Mouse (Mus musculus) bone marrow, adult 2 months (tissue): ENCODE data around the gene Capn15. TPM values are rescaled to one million over a fixed set of nuclear protein-coding genes. Genes with fewer than 3 reads are reported as not detected.
A peak's percentile ranks its signal among the peaks of the same experiment; 100 is the strongest.

ENCODE experiments used
- H3K27ac ChIP-seq: fragments of 200-500 bp; 2 replicates; pipeline ENCODE4 v1.5.1; 2012; ENCODE audit warnings: low read depth, mild to moderate bottlenecking, control low read depth, inconsistent platforms, low read length; ENCODE audit not compliant: control insufficient read depth, poor library complexity, insufficient read depth
- H3K4me1 ChIP-seq: fragments of 200-500 bp; 2 replicates; pipeline ENCODE4 v1.6.1; 2011; ENCODE audit warnings: low read length; ENCODE audit not compliant: control insufficient read depth, insufficient read depth
- H3K4me3 ChIP-seq: fragments of 200-500 bp; replicated peaks from 2 replicates; pipeline ENCODE3; 2011; ENCODE audit warnings: mild to moderate bottlenecking, low read depth, low read length, control low read depth; ENCODE audit not compliant: control insufficient read depth
- CTCF ChIP-seq: fragments of 200-500 bp; IDR thresholded peaks from 2 replicates; pipeline ENCODE4 v1.5.1; 2011; ENCODE audit warnings: low read length, control low read depth; ENCODE audit not compliant: control insufficient read depth, insufficient read depth
- POLR2A ChIP-seq: fragments of 200-500 bp; IDR thresholded peaks from 2 replicates; pipeline ENCODE4 v1.6.1; 2011; ENCODE audit warnings: low read depth, mild to moderate bottlenecking, control low read depth, low read length, borderline replicate concordance; ENCODE audit not compliant: control insufficient read depth
- WGBS: fragments of 180-500 bp; shearing (Covaris S2); methylation state at CpG from one replicate; pipeline ENCODE4 v1.1.7; 2018; 5-methylcytosine and 5-hydroxymethylcytosine counted together
- polyA plus RNA-seq: library from polyadenylated mRNA; stranded (reverse); fragments of >200 nt; gene quantifications from 2 replicates; pipeline ENCODE4 v1.2.4, GENCODE M21; 2011; ENCODE audit warnings: low replicate concordance; ENCODE audit not compliant: missing spikeins, insufficient read depth, insufficient read length

Capn15 gene
- polyA plus RNA-seq, 1 experiment: 18.2 TPM

DNA sequence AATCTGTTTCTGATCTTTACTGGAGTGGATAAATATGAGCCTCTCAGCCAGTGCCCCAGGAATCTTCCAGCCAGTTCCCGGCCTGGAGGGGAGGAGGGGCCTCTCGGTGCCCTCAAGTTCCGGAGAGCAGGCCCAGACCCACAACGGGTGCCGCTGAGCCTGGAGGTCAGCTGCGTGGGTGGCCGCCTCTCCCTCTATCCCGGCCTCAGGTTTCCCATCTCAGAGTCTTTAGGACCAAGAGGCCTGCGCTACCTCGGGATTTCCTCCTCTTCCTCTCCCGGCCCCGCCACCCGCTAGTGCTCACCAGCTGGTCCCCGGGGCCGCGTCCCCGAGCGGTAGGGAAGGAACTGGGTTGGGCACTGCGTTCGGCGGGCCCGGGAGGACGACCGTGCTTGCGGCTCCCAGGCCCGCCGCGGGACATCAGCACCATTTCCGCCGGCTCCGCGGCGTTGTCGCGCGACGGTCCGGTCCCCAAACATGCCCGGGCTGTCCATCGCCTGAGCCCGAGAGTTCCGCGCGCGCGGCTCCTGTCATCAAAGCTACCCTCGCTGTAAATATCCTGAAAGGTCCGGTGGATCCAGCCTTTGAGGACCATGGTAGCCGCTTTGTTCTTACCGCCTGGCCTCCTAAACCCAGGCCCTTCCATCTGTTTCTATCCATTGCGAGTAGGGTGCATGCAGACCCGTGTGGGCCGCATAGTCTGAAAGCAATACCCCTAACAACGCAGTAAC lies 43.9 kb downstream of the Capn15 start:
- Histone ChIP-seq H3K4me1 (peaks cover 4% of the 10 kb centered on the region; the same call in 1 of the 2 replicates), H3K4me3 (peak overlapping the region; percentile 96), H3K27ac (peak overlapping the region; percentile 86)
- WGBS: 3% methylated on average over 54 of the region's 54 CpGs
- TF ChIP-seq CTCF: no peak
- peak; percentile 58; the same call in 1 of the 2 replicates for TF ChIP-seq POLR2A

DNA sequence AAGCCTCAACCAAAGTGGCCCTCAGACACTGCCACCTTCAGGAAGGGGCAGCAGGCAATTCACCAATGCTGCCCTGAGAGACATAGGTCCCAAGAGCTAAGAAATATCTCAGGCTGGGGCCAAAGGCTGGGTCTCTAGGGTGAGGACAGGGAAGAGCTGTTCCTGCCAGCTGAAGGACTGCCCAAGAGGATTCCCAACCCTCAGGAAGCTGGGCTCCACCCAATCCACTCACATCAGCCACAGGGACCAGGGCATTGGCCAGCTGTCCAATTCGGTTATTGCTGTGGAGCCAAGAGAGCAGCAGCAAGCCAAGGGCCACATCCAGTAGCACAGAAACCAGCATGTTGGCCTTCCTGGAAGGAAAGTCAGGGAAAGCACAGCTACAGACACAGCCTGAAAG lies 51.1 kb downstream of the Capn15 start:
- TF ChIP-seq CTCF: no peak
- no peak for TF ChIP-seq POLR2A
- Histone ChIP-seq H3K4me1 (no peaks in the 10 kb centered on the region; the same call in 1 of the 2 replicates), H3K27ac (no peak overlapping the region), H3K4me3 (no peak overlapping the region)
- WGBS: 94% methylated on average over 1 of the region's 1 CpGs

DNA sequence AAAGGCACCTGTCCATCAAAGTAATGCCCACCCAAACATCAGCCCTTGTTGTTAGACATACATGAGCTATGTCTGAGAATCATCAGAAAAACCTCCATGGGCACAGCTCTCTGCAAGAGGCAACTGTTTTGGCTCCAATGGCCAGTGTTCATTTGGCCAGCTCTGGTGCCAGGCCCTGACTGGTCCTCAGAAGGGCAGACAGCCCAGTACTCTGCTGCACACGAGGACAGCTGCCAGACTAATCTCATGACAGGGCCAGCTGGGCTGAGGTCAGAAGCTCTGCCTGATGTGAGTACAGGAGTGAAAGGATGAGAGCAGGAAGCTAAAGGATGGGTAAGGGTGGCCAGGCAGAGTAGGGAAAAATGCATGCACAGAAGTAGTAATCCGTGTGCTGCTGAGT lies 60.2 kb downstream of the Capn15 start:
- Histone ChIP-seq H3K4me3 (no peak overlapping the region), H3K4me1 (no peaks in the 10 kb centered on the region), H3K27ac (no peak overlapping the region)
- TF ChIP-seq POLR2A (no peak), CTCF (no peak)
- WGBS: 83% methylated on average over 2 of the region's 2 CpGs

DNA sequence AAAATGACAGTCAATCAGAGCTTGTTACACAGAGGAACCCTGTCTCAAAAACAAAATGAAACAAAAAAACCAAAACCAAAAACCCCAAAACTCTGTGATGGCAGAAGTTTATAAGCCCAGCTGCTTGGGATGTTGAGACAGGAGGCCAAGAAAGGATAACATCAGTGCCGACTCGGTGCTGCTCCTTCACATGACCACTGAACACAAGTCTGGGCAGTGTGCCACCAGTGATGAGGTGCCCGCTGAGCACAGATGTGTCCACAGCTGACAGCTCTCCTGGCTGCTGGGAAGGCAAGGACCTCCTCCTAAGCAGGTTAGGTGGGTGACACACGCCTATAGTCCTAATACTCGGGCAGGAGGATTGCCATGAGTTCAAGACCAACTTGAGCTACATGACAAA lies 63.5 kb downstream of the Capn15 start:
- TF ChIP-seq CTCF: no peak
- TF ChIP-seq POLR2A: no peak
- 40% methylated on average over 5 of the region's 5 CpGs for WGBS
- Histone ChIP-seq H3K4me3 (no peak overlapping the region), H3K27ac (no peak overlapping the region), H3K4me1 (peaks cover 2% of the 10 kb centered on the region; the same call in 1 of the 2 replicates)

DNA sequence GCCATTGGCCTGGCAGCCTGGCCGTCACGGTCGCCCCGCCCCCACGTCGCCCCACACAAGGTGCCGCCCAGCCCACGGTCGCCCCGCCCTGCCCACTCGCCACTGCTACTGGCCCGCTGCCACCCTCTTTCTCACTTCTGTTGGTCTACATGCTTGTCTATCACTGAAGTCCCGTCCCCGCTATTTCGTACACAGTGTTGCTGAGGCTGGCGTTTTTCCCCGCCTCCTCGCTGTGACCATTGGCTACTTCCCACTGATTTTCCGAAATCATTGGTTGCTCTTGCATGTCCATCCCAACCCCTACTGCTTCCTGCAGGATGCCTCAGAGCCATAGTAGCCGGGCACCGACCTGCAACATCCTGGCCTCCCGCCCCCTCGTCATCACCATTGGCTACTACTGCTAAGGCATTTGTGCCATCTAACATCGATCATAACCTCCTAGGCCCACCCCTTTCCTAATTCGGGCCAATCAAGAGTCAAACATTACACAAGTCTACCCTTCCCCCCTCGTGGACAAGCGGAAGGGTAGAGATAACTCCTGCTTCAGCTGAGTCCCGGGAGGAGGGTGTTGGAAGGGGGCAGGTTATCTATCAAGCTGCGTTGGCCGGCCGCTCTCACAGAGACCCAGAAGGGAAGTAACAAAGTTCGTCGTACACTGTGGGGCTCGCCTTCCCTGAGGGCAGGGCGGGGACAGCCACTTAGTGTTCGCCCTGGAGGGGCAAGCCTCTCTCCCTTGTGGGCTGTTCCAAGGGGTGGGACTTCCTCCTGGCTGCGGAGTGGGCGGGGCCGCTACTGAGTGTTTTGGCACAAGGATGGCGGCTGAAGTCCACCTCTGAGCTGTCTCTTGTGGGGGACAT lies 65.6 kb downstream of the Capn15 start:
- Histone ChIP-seq H3K4me3 (peak overlapping the region; percentile 88), H3K27ac (peak overlapping the region; percentile 94), H3K4me1 (peaks cover 2% of the 10 kb centered on the region; the same call in 1 of the 2 replicates)
- under 1% methylated on average over 40 of the region's 40 CpGs for WGBS
- TF ChIP-seq POLR2A: peak; percentile 43; the same call in 1 of the 2 replicates
- 0 out of 2 replicates have a peak, but pooled peaks have one; percentile 8 for TF ChIP-seq CTCF

DNA sequence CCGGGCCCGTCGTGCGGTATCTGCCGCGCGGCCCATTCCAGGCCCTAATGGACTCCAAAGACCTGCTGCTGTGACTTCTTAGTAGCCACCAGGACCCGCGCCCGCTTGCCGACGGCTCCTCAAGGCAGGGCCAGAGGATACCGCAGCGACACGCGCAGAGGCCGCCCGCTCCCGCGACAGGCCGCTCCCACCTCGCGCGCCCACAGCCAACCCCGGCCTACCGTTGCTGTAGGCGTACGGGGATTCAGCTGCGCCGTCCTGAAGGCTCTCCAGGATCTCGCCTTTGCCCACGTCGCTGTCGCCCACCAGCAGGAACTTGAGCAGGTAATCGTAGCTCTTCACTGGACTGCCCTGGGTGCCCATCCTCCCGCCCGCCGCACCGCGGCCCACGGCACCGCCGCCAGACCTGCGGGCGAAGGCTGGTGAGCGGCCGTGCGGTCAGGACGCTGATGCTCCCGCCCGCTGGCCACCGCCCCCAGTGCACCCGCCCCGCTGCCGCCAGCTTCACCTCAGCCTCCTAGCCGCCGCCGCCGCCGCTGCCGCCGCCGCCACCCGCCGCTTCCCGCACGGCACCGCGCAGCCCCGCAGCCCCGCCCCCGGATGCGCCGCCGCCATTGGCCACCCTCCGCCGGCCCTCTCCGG lies 66.3 kb downstream of the Capn15 start, which contains the start of gene Rab40c:
Rab40c (minus strand) TSS at position 584 of the 642 bp plus-strand sequence.
- TF ChIP-seq POLR2A (no peak), CTCF (no peak)
- peak within 1 kb of the TSS; percentile 100 for H3K4me3 ChIP-seq
- peaks cover 2% of the 10 kb centered on the region; the same call in 1 of the 2 replicates for H3K4me1 ChIP-seq
- peak within 1 kb of the TSS; percentile 94 for H3K27ac ChIP-seq
- under 1% methylated on average over 59 of the region's 78 CpGs for WGBS

DNA sequence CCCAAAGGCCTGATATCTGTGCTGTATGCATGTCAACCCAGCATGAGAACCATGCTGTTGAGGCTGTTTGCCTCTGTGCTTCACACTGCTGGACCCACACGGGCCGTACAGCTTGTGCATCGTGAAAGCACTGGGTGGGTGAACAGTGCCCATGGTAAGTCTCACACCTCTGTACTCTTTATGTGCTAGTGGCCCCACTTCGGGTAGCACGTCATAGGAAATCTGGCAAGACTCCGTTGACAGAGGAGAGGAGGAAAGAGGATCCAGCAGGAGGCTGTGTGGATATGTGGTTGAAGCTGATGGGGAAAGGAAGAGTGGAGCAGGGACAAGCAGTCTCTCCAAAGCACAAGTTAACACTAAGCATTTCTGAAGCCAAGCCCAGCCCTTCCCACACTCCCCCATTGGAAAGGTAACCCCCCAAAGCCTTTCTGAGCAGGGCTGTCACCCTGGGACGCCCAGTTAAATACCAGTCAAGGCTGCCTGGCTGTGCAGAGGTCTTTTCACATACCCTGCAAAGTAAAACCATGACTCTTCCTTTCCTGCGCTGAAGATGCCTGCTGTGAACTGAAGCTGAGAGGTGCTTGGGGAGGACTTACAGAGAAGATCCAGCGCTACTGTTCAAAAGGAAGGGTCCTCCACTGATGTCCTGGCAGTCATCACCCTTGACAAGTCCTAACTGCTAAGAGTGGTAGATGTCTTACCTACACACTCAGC lies 67.4 kb downstream of the Capn15 start:
- Histone ChIP-seq H3K4me1 (peaks cover 4% of the 10 kb centered on the region; the same call in 1 of the 2 replicates), H3K4me3 (no peak overlapping the region), H3K27ac (no peak overlapping the region)
- TF ChIP-seq CTCF (no peak), POLR2A (no peak)
- WGBS: 84% methylated on average over 9 of the region's 9 CpGs
